Mouse (Mus musculus) ES-Bruce4 (cell line): ENCODE data around the gene Rad51ap2. TPM values are rescaled to one million over a fixed set of nuclear protein-coding genes. Genes with fewer than 3 reads are reported as not detected.
A peak's percentile ranks its signal among the peaks of the same experiment; 100 is the strongest.

Experiments used
- H3K27ac ChIP-seq: 2 replicates; pipeline ENCODE4 v1.5.1; 2012; ENCODE audit warnings: low read length, inconsistent platforms; ENCODE audit not compliant: insufficient read depth
- H3K27me3 ChIP-seq: 2 replicates; pipeline ENCODE4 v1.6.1; 2012; ENCODE audit warnings: mild to moderate bottlenecking, low read length, inconsistent platforms; ENCODE audit not compliant: control insufficient read depth, poor library complexity, insufficient read depth, severe bottlenecking
- H3K36me3 ChIP-seq: 2 replicates; pipeline ENCODE4 v1.6.1; 2012; ENCODE audit warnings: inconsistent platforms, mild to moderate bottlenecking, low read length, moderate library complexity; ENCODE audit not compliant: control insufficient read depth, poor library complexity, insufficient read depth, severe bottlenecking
- H3K4me1 ChIP-seq: one replicate; pipeline ENCODE4 v1.8.1; 2011; ENCODE audit warnings: low read length; ENCODE audit not compliant: control insufficient read depth, insufficient read depth
- H3K4me3 ChIP-seq: 2 replicates; pipeline ENCODE4 v1.5.1; 2011; ENCODE audit warnings: low read depth, mild to moderate bottlenecking, low read length
- H3K9ac ChIP-seq: 2 replicates; pipeline ENCODE4 v1.6.1; 2012; ENCODE audit warnings: low read depth, mild to moderate bottlenecking, inconsistent platforms; ENCODE audit not compliant: poor library complexity, severe bottlenecking
- H3K9me3 ChIP-seq: replicated peaks from 2 replicates; pipeline ENCODE4 v1.6.1; 2012; ENCODE audit warnings: mild to moderate bottlenecking, low read length, inconsistent platforms; ENCODE audit not compliant: control insufficient read depth, poor library complexity, insufficient read depth, severe bottlenecking
- CTCF ChIP-seq: IDR thresholded peaks from one replicate; pipeline ENCODE4 v1.8.1; 2011; ENCODE audit warnings: low read depth, low read length
- EP300 ChIP-seq: IDR thresholded peaks from 2 replicates; pipeline ENCODE4 v1.6.1; 2011; ENCODE audit warnings: low read depth, low read length; ENCODE audit not compliant: insufficient read depth
- POLR2A ChIP-seq: IDR thresholded peaks from one replicate; pipeline ENCODE4 v1.8.1; 2011; ENCODE audit warnings: low read length; ENCODE audit not compliant: insufficient read depth
- polyA plus RNA-seq: library from polyadenylated mRNA; stranded (reverse); fragments of >200 nt; gene quantifications from 2 replicates; pipeline ENCODE4 v1.2.4, GENCODE M21; 2011; ENCODE audit warnings: low read depth; ENCODE audit not compliant: missing spikeins, insufficient read depth, insufficient read length

Rad51ap2 gene
- not detected in 2 replicates for polyA plus RNA-seq

DNA sequence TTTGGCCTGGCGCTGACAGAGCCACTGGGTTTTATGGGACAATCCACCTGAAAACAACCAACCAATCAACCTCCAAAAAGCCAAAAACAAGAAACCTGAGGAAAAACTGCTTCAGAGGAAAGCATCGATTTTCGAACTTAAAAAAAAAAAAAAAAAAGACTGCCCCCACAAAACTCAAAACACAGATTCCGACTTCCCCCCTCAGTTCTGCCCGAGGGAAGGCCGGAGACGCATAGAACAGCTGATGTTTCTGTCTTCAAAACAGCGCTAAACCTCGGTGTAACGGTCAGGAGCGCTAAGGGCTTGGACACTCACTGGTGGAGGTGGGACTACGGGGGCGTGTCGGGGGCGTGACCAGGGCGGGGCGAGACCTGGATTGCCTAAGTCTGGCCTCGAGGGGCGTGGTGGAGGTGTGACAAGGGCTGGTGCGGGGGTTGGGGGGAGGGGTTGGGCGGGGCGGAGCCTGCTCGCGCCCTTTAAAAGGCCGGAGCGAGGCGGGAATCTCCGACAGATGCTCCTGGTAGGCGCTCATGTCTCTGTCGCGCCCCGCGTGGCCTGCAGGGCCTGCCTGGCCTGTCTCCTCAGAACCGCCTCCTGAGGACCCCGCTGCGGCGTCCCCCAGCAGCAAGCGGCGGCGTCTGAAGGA lies at the start of gene Rad51ap2:
Gene Rad51ap2 (plus strand): TSS at position 531 of the 646 bp plus-strand sequence.
- Histone ChIP-seq H3K4me3 (peak within 1 kb of the TSS; percentile 52), H3K27ac (no peak within 1 kb of the TSS), H3K36me3 (no peaks in the 10 kb centered on the region)

DNA sequence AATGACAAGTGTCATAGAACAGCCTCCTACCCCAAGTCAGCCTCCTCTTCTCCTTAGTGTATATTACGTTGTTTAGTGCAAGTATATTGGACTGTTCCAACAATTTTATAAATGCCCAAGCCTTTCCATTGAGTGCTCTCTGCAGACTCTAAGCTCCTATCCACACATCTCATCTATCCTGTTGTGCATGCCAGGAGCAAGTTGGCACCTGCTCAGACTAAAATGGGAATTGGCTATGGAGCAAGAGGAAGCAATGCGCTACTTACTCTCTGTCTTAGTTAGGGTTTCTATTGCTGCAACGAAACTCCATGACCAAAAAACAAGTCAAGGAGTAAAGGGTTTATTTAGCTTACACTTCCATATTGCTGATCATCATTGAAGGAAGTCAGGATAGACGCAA lies 48.2 kb upstream of the Rad51ap2 start:
- Histone ChIP-seq H3K9ac (no peak overlapping the region), H3K27ac (no peak overlapping the region), H3K4me1 (no peaks in the 10 kb centered on the region), H3K4me3 (no peak overlapping the region), H3K27me3 (no peaks in the 10 kb centered on the region), H3K36me3 (no peaks in the 10 kb centered on the region), H3K9me3 (no peaks in the 10 kb centered on the region)
- TF ChIP-seq EP300 (no peak), CTCF (no peak), POLR2A (no peak)

More for the DNA sequence above, at the start of gene Rad51ap2:
- H3K27me3 ChIP-seq: no peaks in the 10 kb centered on the region
- H3K4me1 ChIP-seq: no peaks in the 10 kb centered on the region
- 0 out of 2 replicates have a peak within 1 kb of the TSS, but pooled peaks have one; percentile 33 for H3K9ac ChIP-seq
- no peak for TF ChIP-seq CTCF
- TF ChIP-seq EP300: no peak
- TF ChIP-seq POLR2A: no peak
- no peaks in the 10 kb centered on the region for H3K9me3 ChIP-seq

DNA sequence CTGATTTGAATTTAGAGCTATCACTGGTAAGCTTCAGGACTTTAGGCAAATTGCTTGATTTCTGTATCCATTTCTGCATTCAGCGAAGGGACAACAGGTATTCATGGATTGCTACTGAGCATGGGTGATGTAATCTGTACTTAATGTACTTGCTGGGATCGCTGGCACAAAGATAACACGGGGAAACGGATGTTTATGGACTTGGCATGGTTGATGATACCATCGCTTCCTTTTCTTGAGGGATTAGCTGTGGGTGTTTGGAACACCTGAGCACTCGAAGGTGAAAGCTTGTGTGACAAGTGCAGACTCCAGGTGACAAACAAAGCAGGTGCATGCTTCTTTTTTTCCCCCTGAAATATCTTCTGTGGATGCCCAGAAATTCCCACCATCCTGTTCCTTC lies 37.8 kb upstream of the Rad51ap2 start:
- no peak overlapping the region for H3K9ac ChIP-seq
- 0 out of 2 replicates have a peak, but pooled peaks cover 4% of the 10 kb centered on the region for H3K9me3 ChIP-seq
- no peak overlapping the region for H3K4me3 ChIP-seq
- no peaks in the 10 kb centered on the region for H3K4me1 ChIP-seq
- no peaks in the 10 kb centered on the region for H3K36me3 ChIP-seq
- H3K27ac ChIP-seq: no peak overlapping the region
- H3K27me3 ChIP-seq: no peaks in the 10 kb centered on the region
- TF ChIP-seq CTCF (no peak), POLR2A (no peak), EP300 (no peak)

DNA sequence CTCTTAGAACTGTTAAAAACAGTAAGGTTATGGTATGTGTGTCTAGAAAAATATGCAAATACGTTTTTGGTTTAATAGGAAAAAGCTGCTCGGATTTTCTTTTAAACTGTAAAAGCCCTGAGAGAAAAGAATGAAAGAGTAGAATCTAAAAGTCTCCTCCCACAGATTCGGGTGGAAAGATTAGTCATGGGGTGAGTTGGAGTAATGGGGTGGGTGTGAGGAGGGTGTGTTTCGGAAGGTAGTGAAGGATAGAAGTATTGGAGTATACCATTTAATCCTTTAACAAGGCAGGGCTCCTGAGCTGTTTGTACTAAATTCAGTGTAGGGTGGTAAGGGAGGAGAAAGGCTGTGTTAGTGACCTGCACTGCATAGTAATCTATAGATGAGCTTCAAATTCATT lies 28.5 kb upstream of the Rad51ap2 start:
- Histone ChIP-seq H3K4me3 (no peak overlapping the region), H3K9me3 (no peaks in the 10 kb centered on the region), H3K9ac (no peak overlapping the region), H3K27me3 (no peaks in the 10 kb centered on the region), H3K4me1 (no peaks in the 10 kb centered on the region), H3K36me3 (no peaks in the 10 kb centered on the region), H3K27ac (no peak overlapping the region)
- no peak for TF ChIP-seq EP300
- TF ChIP-seq CTCF: no peak
- no peak for TF ChIP-seq POLR2A

DNA sequence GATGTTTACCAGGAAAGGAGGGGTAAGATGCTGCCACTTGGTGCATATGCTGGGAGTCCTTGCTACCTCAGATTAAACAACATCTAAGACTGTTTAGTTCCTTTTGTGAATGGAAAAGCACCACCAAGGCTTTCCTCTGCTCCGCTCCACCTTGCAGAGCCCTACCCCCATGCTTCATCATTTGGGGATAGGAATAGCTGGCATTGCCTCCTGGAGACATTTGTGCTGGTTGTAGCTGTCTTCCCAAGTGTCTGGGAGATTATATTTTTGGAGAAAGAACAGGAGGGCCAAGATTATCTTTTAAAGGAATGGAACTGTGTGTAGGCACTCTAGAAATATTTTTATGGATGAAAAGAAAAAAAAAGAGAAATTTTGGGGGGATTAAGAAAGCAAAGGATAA lies 22.8 kb upstream of the Rad51ap2 start:
- Histone ChIP-seq H3K36me3 (no peaks in the 10 kb centered on the region), H3K4me3 (no peak overlapping the region), H3K4me1 (no peaks in the 10 kb centered on the region), H3K27me3 (0 out of 2 replicates have a peak, but pooled peaks cover 5% of the 10 kb centered on the region), H3K27ac (no peak overlapping the region), H3K9ac (no peak overlapping the region), H3K9me3 (0 out of 2 replicates have a peak, but pooled peaks cover 3% of the 10 kb centered on the region)
- TF ChIP-seq CTCF (no peak), EP300 (no peak), POLR2A (no peak)

DNA sequence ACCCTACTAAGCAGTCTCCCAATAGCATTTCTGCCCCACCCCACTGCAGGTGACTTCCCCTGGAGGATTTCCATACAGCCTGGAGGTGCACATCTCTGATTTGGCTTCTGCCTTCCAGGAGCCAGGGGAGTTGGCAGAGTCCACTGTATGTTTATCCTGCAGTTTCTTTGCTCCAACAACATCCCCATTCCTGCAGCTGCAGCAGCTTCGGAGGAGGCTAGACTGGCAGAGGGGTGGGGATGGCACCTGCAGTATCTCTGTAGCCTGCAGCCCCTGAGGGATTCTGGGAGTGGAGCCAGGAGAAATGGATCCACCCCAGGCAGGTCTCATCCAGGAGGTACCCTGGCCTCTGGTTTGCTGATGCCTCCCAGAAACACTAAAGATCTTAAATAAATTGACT lies 22.2 kb upstream of the Rad51ap2 start:
- Histone ChIP-seq H3K9ac (no peak overlapping the region), H3K27me3 (0 out of 2 replicates have a peak, but pooled peaks cover 5% of the 10 kb centered on the region), H3K4me1 (no peaks in the 10 kb centered on the region), H3K27ac (no peak overlapping the region), H3K4me3 (no peak overlapping the region), H3K36me3 (no peaks in the 10 kb centered on the region), H3K9me3 (0 out of 2 replicates have a peak, but pooled peaks cover 3% of the 10 kb centered on the region)
- no peak for TF ChIP-seq EP300
- no peak for TF ChIP-seq CTCF
- no peak for TF ChIP-seq POLR2A
